Mouse (Mus musculus) urinary bladder, adult 2 months (tissue): ENCODE data around the gene Gm20388. TPM values are rescaled to one million over a fixed set of nuclear protein-coding genes. Genes with fewer than 3 reads are reported as not detected.
"Not testable (repeated sequence)": the region's sequence is repeated elsewhere in the genome, so short reads cannot be mapped to it uniquely, and the experiment has no call there.

Experiments used
- DNase-seq: peaks from one replicate; pipeline ENCODE4 v3.0.0; 2022; ENCODE audit warnings: low spot score
- polyA plus RNA-seq: library from polyadenylated mRNA; depleted of rRNA; stranded (reverse); fragments of >200 nt; gene quantifications from 2 replicates; pipeline ENCODE4 v1.2.3, GENCODE M21; 2012

The Gm20388 gene
- polyA plus RNA-seq, 1 experiment = 50.2 TPM

DNA sequence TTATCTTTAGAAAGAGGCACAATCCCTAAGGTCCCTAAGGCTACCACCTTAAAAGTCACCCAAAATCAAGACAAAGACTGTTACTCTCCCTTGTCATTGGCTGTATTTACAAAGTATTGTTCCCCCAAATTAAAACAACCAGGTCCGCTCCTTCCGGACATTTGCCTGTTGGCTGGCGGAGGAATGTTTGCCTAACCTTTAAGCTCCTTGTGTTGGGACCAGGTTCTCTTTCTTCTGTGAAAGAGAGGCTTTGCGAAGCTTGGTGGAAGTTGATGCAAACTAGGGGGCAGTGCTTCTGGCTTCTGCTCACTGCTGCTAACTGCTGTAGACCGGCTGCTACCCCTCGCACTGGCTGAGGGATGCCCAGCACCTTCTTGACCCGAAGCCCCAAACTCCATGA lies 3898.0 kb downstream of the Gm20388 start:
- no peak for DNase-seq

DNA sequence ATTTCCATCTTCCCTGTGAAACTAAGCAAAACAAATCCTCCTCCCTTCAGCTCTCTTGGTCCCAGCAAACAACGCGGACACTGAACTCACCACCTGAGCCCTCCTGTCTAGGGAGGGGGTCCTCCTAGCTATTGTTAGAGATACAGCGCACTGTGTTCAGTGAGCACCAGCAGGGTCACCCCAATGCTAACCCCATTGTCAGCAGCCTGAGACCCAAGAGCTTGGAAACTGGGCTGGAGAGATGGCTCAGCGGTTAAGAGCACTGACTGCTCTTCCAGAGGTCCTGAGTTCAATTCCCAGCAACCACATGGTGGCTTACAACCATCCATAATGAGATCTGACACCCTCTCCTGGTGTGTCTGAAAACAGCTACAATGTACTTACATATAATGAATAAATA lies 3898.7 kb downstream of the Gm20388 start:
- not testable (repeated sequence) for DNase-seq

DNA sequence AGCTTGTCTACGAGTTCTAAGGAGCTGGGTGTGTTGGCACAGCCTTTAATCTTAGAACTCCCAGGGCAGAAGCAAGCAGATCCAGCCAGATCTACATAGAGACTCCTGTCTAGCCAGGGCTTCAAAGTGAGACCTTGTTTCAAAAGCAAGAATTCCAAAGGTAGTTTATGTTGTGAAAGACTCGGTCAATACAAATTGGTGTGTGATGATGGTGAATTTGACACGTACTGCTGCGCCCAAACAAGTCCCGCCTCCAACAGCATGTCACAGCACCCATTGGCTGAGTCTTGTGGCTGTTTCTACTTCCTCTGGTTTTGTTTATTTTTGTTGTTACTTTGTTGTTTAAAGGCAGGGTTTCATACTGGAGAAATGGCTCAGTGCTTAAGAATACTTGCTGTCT lies 3901.6 kb downstream of the Gm20388 start:
- no peak for DNase-seq

DNA sequence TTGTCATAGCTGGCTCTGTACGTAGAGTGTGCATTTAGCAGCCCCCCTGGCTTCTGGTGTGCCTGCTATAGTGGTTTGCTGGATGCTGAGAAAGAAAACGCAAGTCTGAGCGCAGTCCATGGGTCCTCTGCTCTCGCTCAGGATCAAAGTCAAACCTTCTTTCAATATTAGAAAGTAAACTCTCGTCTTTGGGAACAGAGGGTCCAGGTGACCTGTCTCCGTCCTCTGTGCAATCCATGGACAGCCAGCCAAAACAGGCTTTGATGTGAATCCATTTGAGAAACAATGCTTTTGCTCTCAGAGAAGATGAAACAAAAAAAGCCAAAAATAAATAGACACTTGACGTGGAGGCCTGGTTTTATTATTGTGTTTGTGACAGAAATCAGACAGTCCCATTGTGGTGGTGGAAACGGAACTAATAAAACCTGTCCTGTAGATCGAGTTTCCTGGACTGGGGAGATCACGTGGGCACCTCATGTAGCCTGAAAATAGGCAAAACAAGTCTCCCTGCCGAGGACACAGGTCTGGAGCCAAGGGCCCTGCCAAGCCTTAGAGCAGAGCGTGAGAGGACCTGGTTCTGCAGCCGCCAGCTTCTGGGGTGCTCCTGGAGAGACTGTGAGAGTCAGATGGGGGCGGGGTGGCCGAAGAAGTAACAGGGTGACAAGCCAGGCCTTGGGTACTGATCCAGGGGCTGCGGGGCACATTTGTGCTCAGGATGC lies 3902.7 kb downstream of the Gm20388 start:
- DNase-seq = no peak

DNA sequence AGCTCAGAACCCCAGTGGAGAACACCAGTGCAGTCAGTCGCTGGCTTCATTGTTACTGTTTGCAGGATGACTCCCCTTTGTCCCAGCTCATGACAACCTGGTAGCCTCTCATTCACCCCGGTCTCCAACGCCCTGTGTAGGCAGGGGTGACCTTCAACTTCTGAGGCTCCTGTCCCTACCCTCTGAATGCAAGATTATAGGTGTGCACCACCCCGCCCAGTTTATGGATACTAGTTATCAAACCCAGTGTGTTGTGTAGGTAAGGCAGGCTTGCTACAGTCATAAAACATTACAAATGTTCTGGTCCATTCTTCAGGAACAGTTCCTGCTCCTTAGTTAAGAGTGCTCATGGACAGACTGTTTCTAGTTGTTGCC lies 3903.2 kb downstream of the Gm20388 start:
- no peak for DNase-seq

DNA sequence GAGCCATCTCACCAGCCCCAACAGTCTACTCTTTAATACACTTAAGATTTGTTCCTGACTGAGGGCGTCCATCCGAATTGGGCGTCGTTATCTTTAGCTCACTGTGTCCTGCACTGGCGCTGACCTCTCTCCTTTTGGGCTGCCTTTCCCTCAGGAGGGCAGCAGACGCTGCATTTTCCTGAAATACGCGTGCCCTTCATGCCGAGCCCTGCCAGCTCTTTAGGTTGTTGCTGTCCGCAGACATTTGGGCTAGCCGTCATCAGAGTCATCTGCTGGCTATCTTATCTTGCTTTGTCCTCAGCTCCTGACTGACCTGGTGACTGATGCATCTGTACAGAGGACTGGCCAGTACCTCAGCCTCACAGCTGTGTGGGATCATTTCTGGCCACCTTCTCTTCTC lies 3904.7 kb downstream of the Gm20388 start:
- DNase-seq = no peak

DNA sequence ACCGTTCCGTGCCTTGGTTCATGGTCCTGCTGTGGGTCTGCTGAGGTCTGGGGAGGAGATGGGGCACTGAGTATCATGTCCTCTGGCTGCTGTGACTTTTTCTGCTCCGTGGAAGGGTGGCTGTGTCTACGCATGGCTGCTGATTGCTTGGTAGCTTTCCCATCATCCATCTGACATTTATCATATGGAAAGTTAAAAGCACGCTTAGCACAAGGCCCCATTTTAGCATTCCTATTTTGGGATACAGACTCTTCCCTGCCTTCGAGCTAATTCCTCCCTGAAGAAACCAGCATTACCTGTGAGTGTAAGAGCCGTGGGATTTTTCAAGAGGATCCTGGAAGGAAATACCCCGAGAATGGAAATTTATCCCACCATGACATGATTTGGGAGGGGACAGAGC lies 3906.3 kb downstream of the Gm20388 start:
- DNase-seq = no peak

DNA sequence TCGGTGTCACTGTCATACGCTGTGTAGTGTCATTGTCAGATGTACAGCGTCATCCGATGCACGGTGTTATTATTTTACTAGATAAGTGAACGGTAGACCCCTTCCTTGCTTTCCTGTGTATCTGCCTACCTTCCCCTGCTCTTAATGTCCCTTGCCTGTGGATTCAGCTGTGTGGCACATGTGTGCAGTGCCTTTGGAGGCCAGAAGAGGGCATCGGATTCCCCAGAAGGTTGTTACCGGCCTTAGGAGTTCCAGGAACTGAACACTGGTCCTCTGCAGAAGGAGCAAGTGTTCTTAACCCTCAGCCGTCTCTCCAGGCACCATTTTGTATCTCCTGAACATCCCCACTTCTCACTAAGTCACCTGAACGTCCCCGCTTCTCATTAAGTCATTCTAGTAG lies 3907.1 kb downstream of the Gm20388 start:
- no peak for DNase-seq

DNA sequence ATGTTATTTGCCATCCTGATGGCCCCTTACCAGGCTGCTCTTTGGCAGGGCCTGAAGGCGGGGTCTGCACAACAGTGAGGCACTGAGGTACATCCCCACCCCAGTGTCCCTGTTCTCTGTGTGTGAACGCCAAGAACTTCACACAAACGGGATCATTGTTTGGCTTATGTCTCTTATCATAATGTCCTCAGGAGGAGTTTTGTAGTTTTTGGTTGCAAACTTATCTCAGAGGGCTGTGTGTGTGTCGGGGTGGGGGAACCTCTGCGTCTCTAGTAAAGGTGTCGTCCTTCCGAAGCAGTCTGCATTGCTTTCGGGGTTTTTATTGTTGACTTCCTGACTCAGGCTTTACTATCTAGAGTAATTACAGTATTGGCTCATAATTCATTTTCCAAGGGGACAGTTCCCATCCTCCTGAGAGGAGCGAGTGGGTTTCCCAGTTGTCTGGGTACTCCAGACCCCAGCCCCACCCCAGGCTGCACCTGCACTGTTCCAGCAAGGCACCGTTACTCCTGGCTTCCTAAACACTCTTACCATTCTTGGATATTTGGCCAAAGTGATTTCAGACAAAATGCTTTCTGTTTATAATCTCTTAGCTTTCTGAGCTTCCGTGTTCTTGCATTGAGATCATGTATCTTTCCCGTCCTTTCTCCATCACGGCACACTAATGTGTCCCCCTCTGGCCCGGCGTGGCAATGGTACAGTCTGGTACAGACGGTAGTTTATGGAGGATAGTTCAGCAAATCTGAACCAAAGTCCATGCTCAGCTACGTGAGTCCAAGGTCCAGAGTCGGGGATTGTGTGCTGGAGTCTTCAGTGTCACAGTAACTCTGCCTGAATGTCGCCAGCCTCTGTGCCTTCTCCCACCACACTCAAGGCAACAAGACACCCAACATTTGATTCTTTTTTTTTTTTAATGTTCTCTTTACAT lies 3909.3 kb downstream of the Gm20388 start:
- DNase-seq = no peak

DNA sequence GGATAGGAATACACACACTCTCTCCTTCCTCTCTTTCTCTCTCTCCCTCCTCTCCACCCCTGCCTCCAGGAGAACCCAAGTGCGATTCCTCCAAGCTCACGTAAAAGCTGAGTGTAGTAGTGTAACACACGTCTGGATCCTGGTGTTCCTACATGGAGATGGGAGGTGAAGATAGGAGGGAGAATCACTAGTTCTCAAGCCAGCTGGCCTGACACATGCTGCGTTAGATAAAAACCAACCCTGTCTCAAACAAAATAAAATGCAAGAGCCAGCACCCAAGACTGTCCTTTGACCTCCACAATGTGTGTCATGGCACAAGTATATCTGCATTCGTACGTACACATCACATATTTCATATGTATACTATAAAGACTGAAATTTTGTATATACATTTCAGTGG lies 3910.1 kb downstream of the Gm20388 start:
- DNase-seq = no peak

DNA sequence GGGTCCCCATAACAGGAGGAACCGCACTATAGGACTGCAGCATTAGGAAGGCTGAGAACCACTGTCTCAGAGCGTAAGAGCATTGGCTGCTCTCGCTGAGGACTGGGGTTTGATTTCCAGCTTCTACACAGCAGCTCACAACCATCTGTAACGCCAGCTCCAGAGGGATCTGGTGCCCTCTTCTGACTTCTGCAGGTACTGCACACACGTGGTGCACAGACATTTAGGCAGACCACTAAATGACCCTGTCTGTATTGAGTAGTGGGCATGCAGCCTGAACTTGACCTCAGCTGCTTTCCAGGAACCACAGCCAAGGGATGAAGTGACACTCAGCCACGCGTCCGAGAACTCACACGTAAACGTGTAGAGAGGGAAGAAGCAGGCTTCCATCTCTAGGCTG lies 3912.5 kb downstream of the Gm20388 start:
- no peak for DNase-seq

DNA sequence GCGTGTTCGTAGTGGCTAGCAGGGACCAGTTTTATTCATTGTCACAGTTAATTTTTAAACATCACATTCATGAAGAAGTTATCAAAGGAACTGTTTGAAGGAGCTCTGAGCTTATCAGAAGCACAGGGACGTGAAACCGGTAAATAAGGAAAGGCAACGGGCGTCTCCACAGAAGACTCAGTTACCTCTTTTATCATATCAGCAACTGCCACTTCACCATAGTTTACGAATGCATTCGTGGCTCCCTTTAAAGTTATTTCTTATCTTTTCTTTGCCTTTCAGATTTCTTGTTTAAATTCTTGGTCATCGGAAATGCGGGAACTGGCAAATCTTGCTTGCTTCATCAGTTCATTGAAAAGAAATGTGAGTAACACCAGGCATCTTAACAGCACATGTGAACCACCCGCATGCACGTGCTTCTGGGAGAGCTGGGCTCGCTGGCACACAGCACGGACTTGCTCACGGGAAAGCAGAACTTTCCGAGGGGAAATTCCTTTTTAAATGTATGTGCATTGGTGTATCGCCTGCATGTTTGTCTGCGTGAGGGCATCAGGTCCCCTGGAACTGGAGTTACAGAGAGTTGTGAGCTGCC lies 3913.0 kb downstream of the Gm20388 start:
- no peak for DNase-seq

DNA sequence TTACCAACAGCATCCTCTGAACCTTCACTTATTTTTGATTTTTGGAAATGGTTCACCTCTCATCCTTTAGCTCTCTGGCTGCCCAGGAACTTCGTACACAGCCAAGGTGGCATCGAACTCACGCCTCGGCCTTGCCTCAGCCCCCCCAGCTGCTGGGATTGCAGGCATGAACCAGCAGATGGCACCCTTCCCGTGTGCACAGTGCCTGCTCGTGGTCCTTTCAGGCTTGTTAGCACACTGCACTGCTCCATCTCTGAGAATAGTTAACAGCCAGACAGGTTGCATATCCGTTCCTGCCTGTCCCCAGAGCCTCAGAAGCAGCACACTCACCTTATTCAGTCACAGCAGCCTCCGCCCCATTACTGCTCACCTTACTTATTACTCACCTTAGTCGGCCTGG lies 3915.4 kb downstream of the Gm20388 start:
- DNase-seq = no peak

DNA sequence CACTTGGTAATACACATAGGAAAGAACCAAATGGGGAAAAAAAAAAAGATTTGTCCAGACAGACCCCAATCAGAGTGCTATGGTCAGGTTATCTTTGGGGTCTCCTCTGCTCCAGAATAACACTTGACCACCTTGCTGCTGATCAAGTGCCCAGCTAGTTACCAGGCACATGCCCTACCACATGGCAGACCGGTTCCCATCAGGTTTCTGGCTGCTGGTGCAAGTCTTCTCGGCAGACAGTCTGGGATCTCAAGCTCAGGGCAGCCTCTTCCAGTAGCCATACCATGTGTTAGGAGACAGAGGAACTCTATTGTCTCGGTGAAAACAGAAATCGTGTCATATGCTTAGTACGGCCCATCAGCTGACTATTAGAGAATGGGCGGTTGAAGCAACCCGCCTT lies 3916.1 kb downstream of the Gm20388 start:
- no peak for DNase-seq

DNA sequence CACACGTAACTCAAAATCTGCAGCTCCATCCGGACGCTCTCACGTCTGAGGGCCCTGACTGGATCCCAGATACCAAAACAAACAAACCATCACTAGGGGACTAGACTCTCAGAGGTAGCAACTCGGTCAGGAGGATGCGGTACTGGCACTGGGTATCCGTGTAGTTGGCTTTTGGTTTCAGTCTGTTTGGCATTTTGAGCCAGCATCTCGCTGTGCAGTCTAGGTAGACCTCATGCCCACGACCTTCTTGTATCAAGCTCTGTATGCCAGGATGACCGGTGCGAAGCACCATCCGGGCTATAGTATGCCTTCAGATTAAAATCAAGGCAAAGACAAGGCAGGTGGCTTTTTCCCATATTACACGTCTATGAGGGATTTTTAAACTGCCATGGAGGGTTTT lies 3916.9 kb downstream of the Gm20388 start:
- no peak for DNase-seq

DNA sequence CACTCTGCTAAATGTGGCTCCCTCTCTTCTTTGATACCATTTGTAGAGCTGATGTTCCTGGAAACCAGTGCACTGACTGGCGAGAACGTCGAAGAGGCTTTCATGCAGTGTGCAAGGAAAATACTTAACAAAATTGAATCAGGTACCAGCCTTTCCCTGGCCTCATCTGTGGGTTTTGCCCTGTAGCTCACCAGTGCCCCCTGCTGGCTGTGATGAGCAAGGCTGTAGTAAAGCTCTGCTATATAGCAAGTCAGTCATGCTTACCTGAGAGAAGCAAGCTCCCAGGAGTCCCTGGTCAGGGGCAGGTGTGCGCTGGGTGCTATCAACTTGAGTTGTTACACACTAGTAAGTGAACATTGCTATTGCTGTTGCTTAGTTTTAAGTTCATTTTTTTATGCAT lies 3922.1 kb downstream of the Gm20388 start:
- peak; percentile 76 for DNase-seq

DNA sequence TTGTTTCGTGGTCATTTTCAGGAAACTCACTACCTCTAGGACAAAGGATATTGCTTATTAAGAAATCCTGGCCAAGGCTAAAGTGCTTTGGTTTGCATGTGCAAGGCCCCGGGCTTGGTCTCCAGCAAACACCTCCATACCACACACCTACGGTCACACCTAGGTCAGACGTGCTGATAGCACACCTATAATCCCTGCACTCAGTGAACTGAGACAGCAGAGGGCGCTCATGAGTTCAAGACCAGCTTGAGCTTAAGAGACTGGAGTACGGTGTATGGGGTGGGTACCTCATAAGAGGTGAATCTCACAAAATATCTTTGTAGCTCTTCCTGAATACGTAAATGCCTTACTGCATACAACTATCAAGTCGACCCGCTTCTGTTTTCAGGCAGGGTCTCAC lies 3924.8 kb downstream of the Gm20388 start:
- DNase-seq = no peak

DNA sequence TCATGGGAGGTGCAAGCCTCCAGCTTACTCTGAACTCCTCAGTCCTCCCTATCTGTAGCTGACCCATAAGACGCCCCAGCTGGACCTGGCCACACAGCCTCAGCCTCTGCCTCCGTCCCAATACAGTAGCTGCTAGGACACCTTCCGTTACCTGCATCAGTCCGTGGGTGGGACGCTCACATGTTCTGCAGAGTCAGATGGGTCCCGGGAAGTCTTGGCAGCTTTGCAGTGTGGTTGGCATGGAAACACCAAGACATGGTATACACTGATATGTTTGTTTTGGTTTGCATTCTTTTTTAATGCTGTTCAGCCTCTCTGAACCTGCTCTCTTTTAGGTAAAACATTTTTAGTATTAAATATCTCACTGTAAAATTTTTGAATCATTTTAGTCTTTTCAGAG lies 3925.7 kb downstream of the Gm20388 start:
- no peak for DNase-seq

DNA sequence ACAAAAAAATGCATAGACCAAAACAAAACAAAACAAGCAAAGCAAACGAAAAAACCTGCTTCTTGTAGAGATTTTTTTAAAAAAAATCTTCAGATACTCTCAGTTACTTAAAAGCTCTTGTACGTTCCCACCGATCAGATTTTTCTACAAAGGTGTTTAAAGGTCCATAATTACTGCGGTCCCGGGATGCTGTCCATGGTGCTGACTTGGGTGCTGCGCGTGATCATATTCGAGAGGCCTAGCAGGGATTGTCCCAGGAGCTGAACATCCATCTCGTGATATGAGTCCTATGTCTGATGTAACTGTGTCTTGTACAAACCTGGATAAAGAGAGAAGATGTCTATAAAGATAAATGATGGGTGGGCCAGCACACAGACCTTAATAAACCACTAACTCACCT lies 3927.9 kb downstream of the Gm20388 start:
- no peak for DNase-seq

DNA sequence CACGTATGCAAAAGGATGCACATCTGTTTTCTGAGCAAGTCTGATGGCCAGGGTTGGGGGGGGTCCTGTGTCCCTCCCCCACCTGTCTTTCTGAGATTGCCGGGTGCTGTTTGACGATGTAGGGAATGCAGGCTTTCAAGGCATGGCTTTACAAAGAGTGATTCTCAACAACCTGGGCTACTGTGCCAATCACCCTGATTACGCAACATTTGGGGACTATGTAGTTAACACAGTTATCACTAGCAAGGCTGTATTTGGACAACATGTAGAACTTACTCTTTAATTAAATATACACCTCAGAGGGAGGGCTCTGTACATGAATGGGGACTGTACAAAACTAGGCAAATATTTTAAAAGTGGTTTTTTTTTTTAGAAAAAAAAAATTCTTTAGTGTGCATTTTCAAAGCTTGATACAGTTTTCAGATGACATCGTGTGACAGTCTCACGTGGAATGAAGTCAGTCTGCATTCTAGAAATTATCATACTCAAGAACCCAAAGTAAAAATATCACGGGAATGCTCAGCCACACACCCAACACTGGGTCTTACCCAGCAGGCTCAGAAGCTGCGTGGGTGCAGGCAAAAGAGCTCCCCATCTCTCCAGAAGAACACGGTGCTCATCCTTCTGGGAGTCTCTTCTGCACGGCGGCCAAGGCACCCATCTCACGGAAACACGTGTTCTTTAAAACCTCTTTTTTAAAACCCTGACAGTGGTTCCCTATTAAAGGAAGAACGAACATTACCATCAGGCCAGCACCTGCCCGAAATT lies 3930.1 kb downstream of the Gm20388 start:
- no peak for DNase-seq

DNA sequence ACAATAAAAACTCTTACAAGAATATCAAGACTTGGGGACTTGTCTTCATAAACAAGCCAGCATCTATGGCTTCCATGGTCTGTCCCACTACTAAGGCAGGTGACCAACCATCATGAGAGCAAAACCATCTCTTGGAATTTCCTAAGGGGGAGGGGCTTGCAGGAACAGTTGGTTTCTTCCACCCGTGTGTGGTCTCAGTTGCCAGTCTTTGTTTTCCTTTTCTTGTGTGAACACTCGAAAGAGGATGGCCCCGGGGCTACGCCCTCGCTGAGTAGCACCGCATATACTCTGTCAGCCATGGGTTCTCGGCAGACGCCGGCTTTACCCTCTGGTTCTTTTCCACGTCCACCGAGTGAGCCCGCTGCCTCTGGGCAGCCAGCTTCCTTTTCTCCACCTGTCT lies 3931.4 kb downstream of the Gm20388 start:
- DNase-seq = no peak

DNA sequence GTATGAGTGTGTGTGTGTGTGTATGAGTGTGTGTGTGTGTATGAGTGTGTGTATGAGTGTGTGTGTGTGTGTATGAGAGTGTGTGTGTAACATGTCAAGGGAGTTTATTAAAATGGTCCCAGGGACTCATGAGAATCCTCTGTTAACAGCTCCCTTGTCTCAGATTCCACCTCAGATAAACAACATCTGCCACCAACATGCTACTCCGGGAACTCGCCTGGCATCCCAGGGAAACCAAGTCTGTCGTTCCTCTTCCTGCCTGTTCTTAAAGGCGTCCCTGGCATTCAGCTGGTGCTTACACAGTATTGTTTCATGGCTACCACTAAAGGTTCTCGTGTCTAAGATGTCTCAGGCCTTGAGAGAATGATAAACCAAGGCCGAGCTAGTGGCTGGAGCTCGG lies 3933.7 kb downstream of the Gm20388 start:
- DNase-seq = no peak
